Comparison of ENCODE assay signal across 8 mouse cellular contexts in the genomic region with DNA sequence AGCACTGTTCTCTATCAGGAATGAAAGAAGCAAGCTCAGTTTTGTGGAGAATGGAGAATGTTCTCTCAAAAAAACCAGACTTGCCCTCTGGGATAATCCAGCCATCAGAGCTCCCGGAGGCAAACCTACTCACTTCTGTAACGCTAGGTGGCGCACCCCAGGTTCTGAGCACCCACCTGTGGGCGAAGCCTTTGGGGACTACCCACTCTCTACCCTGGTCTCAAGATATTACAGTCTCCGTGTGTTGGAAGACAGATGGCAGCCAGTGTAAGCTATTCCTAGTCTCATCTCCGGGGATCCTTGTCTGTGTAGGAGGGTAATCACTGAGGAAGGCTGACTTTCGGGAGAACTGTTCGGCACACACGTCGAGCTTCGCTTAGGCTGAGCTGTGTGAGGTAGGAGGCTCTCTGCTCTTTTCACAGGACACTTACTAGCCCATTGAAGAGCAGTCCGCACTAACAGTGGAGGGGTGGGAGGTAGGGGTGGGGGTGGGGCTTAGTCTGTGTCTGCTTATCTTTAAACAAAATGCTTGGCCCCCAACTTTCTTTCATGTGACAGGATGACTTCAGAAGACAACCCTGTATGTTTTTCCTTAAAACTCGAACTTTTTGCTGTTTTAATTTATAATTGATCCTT. TPM values are rescaled to one million over a fixed set of nuclear protein-coding genes. Genes with fewer than 3 reads are reported as not detected.
DNase-seq lines count a peak whose midpoint lies in the region; ATAC-seq and TF ChIP-seq lines count a peak whose summit lies in the region.
"Had no signal": no experiment of that assay in that cellular context is flagged by ENCODE, and none has a peak within 500 bp of the region (broad histone marks: within the 10 kb centered on the region; RNA-seq: fewer than 3 reads in every experiment).

No protein-coding gene starts in this region.

- no peak overlapping the region for H3K27ac ChIP-seq in testis, adult 2 months (ENCODE audit: control insufficient read depth, insufficient read depth, low read depth, low read length)
- H3K27ac ChIP-seq: limb, embryonic 13.5 days had no signal

- peak; percentile 69 for ATAC-seq in CD4-positive, CD25-positive, alpha-beta regulatory T cell, adult 4 months

- H3K4me3 ChIP-seq in testis, adult 2 months (ENCODE audit: control insufficient read depth, low read depth, low read length): no peak overlapping the region; the same call in 1 of the 2 replicates
- H3K4me3 ChIP-seq: limb, embryonic 13.5 days had no signal

- no peaks in the 10 kb centered on the region for H3K36me3 ChIP-seq in testis, adult 2 months (ENCODE audit: control insufficient read depth, insufficient read depth, low read length)
- H3K36me3 ChIP-seq: limb, embryonic 13.5 days had no signal

- no peak for TF ChIP-seq POLR2A in testis, adult 2 months (IDR thresholded peaks at IDR 0.05; ENCODE audit: control insufficient read depth, low read depth, low read length)

- peak; percentile 78; the same call in 1 of the 2 replicates for TF ChIP-seq CTCF in testis, adult 2 months (IDR thresholded peaks at IDR 0.05; ENCODE audit: control insufficient read depth, insufficient read depth, insufficient replicate concordance, low read depth, low read length)

- H3K4me1 ChIP-seq in testis, adult 2 months (ENCODE audit: control insufficient read depth, insufficient read depth, low read length): peaks cover 6% of the 10 kb centered on the region

- no peaks in the 10 kb centered on the region for H3K27me3 ChIP-seq in testis, adult 2 months (ENCODE audit: control insufficient read depth, insufficient read depth, low read length)
- H3K27me3 ChIP-seq: limb, embryonic 13.5 days had no signal

- DNase-seq in B cell, adult 2 months: peak; percentile 63 to 65
- peak; percentile 77 for DNase-seq in c-Kit-positive CD71-positive TER-119-negative erythroid progenitor cells, embryonic 14.5 days (ENCODE audit: low read depth)
- peak; percentile 80 to 91 for DNase-seq in frontal cortex, postnatal 36 days (ENCODE audit: low spot score in 2 of 2)
- DNase-seq in left cerebral cortex, adult 11 months (ENCODE audit: low spot score): peak; percentile 76
- peak; percentile 50 to 66 for DNase-seq in lung, postnatal 4 days

RNA-seq across cellular contexts. Expression of a gene that starts 4.4 kb away (rescaled TPM):
- polyA plus RNA-seq in CD4-positive, CD25-positive, alpha-beta regulatory T cell, adult 4 months (2017; shearing (Covaris generic)): 1 to 10 TPM; 3.7 to 4.4 TPM
- polyA plus RNA-seq in testis, adult 2 months (2012; rRNA removed): 3.9 TPM in 2 replicates
